Mouse (Mus musculus) adrenal gland (tissue): Measurements from ENCODE around the gene Sh2d3c.

Experiments used
- intact Hi-C: fragments of 180-260 bp; cut with DNase I; formaldehyde crosslinking; loops from one replicate; pipeline ENCODE4 v1.15.1; 2025

Sh2d3c gene

GRCm38 (mm10) chr2:32722581-32722980 is 1.7 kb downstream of the Sh2d3c start:
- intact Hi-C loops, result no loop called here

DNA sequence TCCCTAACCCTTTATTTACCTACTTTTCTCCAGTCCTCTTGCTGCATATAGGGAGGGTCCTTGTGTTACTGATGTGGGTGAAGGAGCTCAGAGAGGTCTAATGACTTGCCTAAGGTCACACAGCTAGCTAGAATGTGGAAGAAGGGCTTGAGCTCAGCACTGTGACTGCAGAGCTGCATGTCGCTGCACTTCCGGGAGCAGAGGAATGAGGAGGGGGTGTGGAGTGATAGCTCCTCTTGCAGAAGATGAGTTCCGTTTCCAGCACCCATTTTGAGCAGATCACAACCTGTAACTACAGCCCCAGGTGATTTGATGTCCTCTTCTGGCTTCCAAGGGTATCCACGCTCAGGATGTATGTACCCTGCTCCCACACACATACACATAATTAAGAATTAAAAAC is 3.3 kb downstream of the Sh2d3c start:
- intact Hi-C loops, result no loop called here

DNA sequence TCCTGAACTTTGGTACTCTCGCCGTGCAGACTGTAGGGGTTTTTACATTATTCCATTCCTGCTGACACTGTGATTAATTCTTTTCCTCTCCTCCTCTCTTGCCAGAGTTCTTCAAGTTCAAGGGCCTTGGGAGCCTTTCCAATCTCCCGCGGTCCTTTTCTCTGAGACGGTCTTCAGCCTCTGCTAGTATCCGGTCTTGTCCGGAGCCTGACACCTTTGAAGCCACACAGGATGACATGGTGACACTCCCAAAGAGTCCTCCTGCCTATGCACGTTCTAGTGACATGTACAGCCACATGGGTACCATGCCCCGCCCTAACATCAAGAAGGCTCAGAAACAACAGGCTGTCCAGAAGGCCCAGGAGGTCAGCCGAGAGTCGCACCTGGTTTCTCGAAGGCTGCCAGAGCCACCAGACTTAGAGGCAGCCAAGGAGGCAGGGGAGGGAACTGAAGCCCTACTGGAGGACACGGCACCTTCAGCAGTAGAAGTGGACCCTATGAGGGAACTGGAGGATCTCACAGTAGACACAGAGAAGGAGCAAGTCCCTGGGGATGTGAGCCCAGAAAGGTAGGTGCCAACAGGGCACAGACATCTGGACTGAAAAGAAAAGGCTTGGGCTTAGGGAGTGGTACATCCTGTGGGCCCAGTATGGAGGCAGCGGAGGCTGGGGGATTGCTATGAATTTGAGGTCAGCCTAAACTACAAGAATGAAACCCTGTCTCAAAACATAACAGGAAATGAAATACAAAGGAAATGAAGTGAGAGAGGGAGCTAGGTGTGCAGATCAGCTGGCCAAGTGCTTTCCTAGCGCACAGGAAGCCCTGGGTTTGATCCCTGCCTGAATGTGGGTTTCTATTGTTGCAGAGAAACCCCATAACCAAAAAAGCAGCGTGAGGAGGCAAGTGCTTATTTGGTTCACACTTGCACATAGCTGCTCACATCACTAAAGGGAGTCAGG is 4.3 kb downstream of the Sh2d3c start:
- intact Hi-C loops, result no loop called here

DNA sequence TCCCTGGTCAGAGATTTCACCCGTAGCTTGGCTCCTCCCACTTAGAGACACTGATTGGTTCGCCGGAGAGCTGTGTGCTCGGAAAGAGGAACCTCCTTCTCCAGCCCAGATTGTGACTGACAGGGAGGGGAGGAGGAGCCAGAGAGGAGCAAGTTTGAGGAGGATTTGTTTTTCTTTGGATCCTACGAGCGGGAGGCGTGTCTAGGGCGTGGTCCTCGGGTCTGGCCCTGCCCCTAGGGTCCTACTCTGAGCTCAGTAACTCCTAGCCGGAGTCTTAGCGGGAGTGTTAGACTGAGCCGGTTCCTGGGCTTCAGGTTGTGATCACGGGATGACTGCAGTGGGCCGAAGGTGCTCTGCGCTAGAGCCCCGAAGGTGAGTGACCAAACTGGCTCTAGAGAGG is 6.6 kb downstream of the Sh2d3c start:
- intact Hi-C loops, result no loop called here

GRCm38 (mm10) chr2:32728463-32728862 is 7.6 kb downstream of the Sh2d3c start:
- intact Hi-C loops, result no loop called here

DNA sequence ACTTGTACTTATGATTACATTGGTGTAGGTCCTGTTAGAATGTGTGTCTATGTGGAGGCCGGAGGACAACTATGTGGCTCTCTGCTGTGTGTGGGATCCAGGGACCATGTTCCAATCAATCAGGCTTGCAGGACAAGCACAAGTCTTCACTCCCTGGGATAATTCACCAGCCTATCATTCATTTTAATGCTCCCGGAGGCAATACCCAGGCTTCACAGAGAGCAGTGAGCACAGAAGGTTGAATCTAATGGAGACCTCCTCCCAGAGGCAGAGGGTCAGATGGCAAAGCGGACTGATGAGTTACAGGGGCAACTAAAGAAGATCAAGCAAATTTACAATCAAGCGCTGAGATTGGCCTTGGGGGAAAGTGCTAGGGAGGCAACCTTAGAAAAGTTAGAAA is 8.7 kb downstream of the Sh2d3c start:
- intact Hi-C loops, result no loop called here

- intact Hi-C loops, result no loop called here
Observed at GRCm38 (mm10) chr2:32730854-32731253, 10.0 kb downstream of the Sh2d3c start.

DNA sequence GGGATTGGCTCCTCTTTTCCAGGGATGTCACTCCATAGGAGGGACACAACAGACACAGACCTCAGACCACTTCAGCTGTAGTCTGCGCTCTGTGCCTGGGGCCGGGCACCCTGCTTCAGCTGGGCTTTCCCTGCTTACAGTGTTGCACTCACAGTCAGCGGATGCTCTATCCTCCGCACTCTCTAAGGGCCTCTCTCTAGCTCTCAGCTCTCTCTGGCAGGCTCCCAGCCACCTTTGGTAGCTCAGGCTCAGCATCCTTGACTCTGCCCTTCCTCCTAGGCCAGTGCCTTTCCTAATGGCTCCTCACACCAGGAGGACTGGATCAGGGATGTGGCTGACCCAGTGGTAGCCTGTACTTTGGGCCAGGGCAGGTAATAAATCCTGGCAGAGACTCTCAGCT is 11.1 kb downstream of the Sh2d3c start:
- intact Hi-C loops, result no loop called here

DNA sequence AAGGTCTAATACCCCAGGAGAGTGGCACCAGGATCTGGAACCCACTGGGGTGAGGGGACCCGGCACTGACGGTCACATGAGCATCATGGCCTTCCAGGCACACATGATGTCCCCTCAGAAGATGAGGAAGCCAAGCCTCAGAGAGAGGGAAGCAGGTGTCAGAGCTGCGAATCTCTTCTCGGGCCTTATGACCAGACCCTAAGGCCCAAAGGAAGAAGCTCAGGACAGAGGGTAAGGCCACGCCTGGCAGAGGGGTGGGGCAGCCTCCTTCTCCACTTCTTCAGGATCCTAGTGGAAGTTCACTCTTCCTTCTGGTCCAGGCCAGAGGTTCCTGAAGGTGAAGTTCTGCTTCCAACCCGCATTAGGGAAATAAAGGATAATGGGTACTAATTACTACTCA is 11.8 kb downstream of the Sh2d3c start:
- intact Hi-C loops, result no loop called here

GRCm38 (mm10) chr2:32734480-32734879 is 13.6 kb downstream of the Sh2d3c start:
- intact Hi-C loops, result no loop called here

- intact Hi-C loops, result no loop called here
Observed at GRCm38 (mm10) chr2:32734933-32735332, 14.1 kb downstream of the Sh2d3c start.

DNA sequence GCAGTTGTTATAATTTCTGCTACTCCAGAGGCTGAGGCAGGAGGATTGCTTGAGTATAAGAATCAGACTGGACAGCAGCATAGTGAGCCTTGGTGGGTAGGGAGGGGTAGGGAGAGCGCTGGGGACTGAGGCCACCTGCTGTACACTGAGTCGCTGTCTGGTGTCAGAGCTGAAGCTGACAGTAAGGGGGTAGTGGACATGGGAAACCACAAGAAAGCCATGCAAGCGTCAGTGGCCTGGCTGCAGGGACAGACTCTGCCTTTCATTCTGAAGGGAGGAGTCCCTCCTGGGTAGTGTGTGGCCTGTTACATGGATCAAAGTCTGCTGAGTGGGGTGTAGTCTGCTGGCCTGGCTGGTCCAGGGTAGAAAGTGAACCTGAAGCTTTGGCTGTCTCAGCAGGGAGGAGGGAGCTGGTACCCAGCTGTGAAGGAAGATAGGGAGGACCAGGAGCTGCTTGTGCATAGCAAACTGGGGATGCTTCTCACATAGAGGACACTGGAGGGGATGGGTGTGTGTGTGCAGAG is 15.5 kb downstream of the Sh2d3c start:
- intact Hi-C loops, result no loop called here

GRCm38 (mm10) chr2:32737008-32737407 is 16.2 kb downstream of the Sh2d3c start:
- intact Hi-C loops, result no loop called here

- intact Hi-C loops, result loop anchor here (2.0 kb wide), 1 partner anchor 49 kb away; no protein-coding TSS in a partner anchor
Observed at GRCm38 (mm10) chr2:32739311-32739710, 18.5 kb downstream of the Sh2d3c start.

DNA sequence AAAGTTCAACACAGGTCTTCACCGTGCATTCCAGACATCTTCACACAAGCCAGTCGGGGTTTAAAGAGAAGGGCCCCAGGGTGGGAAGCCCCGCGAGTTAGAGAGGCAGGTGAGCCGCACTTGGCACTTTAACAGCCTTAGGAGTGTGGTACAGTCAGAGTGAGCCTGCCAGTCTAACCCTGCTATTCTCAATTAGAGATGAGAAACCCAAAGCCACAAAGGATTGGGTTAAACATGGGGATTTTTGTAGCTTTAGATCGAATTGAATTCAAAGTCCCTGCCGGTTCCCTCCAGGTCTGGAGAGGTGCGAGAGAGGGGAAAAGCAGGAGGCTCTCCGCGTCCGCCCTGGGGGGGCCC is 20.0 kb downstream of the Sh2d3c start, which contains the start of gene 6330409D20Rik:
TSS of gene 6330409D20Rik (minus strand) at position 101 of the 357 bp plus-strand sequence.
- intact Hi-C loops, result no loop called here

DNA sequence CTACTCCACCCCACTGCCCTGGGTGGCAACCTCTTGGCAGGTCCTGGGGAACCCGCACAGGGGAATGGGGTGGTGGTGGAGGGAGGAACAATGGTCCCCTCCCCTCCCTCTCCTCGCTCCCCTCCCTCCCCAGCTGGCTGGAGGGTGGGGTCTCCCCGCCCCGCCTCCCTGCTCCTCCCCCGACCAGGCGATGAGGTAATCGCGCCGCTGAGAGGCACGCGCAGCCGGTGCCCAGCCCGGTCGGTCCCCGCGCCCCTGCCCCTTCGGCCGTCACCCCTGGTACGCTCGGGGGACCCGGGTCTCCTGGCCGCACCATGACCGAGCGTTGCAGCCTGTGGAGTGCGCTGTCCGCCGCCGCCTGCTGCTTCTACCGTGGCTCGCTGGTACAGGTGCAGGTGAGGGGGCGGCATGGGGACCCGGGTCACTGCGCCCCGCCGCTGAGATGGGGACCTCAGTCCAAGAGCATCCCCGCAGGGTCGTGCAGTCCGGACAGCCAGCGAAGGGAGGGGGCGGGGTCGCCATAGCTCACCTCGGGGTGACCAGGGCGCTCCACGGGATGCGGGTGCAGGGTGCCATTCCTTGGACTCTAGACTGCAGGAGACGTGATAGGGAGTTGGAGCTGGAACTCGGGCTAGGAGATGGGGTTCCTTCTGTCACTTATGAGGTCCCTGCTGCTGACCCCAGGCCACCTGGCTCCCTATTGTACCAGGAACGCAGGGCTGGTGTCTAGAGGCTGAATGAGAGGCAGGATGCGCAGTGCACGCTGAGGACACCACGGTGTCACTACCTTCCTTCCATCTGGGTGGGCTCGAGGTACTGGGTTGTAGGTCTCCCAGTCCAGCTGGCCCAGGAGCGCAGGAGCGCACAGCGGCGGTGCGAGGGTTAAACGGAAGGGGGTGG is 20.7 kb downstream of the Sh2d3c start:
- intact Hi-C loops, result no loop called here

DNA sequence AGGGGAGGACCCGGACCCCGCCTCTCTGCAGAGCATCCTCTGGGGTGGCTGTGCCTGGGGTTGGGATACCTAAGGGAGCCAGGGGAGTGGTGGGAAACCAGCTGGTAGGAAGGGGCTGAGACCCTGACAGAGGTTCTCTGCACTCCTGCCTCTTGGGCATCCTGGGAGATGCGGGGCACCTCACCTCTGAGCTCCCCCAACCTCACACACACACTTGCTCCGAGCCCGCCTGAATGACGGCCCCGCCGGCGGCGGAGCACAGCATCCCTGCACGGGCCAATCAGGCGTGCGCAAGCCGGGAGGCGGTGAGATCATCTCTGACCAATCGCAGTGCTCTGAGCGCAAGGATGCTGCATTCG is 21.3 kb downstream of the Sh2d3c start:
- intact Hi-C loops, result no loop called here

DNA sequence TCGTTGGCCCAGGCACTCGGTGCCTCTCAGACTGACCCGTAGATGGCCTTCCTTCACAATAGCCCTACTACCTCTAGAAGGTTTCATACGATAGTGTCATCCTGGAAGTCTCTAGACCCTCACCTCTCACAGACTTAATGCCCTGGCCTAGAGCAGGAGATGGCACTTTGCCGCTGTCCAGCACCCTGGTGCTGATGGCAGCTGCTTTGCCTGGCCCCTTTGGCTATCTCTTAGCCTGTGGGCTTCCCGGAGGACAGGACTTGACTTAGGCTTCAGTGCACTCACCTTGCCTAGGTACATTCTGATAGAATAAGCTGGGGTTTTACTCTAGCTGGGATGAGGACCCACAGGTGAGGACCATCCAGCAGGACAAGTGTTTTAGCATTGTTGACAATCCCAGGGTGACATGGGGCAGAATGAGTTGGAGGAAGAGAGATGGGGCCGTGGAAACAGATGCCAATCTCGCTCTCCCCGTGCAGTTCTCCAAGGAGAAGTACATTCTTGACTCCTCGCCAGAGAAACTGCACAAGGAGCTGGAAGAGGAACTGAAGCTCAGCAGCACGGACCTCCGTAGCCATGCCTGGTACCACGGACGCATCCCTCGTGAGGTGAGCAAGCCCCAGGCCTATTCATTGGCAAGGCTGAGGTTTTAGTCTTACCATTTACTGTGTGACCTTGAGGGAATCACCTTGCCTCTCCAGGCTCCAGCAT is 23.6 kb downstream of the Sh2d3c start:
- intact Hi-C loops, result no loop called here

- intact Hi-C loops, result no loop called here
Observed at GRCm38 (mm10) chr2:32749082-32749481, 28.2 kb downstream of the Sh2d3c start.

- intact Hi-C loops, result loop anchor here (10.0 kb wide), 1 partner anchor 115 kb away; no protein-coding TSS in a partner anchor
Observed at GRCm38 (mm10) chr2:32750199-32750598, 29.3 kb downstream of the Sh2d3c start.
